Mouse (Mus musculus) frontal cortex, postnatal 14 days (tissue): ENCODE results near the gene Duox2.
"Not testable (repeated sequence)": the region's sequence is repeated elsewhere in the genome, so short reads cannot be mapped to it uniquely, and the experiment has no call there.

Experiments used
- DNase-seq, 2 experiments: peaks; one replicate each; pipeline ENCODE4 v3.0.0; 2022; ENCODE audit warnings: low spot score in 2 of 2

The Duox2 gene

DNA sequence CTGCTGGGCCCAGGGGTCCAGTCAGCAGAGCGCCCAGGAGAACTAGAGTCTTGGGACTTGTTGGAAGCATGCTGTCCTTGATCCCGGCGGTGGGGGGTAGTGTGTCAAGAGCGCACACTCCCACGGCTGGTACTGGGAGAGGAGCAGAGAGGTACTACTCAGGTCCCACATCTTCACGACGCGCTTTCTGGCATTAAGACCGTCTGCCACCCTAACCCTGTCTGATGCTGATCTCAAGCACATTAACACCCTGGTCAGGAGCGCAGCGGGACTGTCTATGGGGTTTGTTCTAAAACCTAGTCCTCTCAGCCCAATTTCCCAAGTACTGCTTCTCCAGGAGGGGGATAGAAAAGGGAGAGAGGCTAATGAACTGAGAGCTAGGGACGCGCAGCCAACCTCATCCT lies at the start of gene Duox2:
TSS of gene Duox2 (minus strand) at position 354 of the 404 bp plus-strand sequence.
- no peak for DNase-seq

GRCm38 (mm10) chr2:122347257-122347656 lies 49.0 kb upstream of the Duox2 start:
- no peak for DNase-seq

DNA sequence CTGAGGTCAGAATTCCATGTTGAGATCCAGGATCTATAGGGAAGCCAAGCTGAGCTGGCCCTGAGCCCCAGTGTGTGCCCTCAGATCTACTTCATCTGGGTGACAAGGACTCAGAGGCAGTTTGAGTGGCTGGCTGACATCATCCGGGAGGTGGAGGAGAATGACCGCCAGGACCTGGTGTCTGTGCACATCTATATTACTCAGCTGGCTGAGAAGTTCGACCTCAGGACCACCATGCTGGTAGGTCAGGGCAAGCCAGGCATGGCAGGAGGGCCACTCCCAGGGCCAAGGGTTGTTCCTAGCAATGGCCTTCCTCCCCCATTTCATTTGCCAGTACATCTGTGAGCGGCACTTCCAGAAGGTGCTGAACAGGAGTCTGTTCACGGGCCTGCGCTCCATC lies 47.9 kb upstream of the Duox2 start:
- DNase-seq, result not testable (repeated sequence)

DNA sequence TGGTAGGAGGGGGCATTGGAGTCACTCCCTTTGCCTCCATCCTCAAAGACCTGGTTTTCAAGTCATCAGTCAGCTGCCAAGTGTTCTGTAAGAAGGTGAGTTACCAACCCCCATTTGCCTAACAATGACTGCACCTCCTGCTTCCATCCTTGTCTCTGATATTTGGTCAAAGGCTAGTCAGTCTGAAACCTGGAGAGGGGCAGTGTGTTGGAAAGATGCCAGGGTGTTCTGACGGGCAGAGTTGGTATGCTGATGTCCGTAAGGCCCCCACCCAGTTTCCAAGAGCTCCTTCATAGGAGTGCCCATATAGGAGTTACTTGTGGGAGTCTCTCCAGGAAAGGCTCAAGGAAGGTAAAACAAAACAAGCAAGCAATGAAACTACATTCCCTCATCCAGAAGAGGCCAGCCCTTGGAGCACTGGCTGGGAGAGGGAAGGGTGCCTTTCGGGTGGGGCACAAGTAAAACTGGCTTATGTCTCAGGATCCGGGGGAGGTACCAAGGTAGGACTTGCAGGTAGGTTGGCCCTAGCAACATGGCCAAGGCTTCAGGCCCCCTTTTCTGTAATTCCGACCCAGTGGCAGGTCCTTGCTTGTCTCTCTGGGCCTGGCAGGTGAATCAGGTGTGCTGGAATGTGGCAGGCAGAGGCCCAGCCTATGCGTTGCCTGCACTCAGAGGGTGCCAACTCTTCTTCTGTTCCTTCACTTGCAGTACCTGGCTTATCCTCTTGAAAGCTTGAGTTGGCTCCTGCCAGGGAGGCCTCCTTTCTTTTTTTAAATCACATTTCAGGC lies 47.1 kb upstream of the Duox2 start:
- DNase-seq, result no peak

DNA sequence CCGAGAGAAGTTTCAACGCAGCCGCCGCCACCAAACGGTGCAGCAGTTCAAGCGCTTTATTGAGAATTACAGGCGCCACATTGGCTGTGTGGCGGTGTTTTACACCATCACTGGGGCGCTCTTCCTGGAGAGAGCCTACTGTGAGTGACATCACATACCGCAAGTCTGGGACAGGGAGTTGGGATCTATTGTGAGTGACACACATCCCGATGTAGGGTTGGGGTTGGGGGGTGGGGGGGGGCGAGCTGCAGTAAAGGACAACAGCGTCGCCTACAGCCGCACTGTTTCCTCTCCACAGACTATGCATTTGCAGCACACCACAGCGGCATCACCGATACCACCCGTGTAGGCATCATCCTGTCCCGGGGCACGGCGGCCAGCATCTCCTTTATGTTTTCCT lies 39.0 kb upstream of the Duox2 start:
- no peak for DNase-seq

GRCm38 (mm10) chr2:122334170-122334569 lies 35.9 kb upstream of the Duox2 start:
- no peak for DNase-seq

GRCm38 (mm10) chr2:122332222-122332621 lies 34.0 kb upstream of the Duox2 start:
- no peak for DNase-seq

- DNase-seq, result not testable (repeated sequence)
Observed at GRCm38 (mm10) chr2:122330317-122330716, 32.1 kb upstream of the Duox2 start.

DNA sequence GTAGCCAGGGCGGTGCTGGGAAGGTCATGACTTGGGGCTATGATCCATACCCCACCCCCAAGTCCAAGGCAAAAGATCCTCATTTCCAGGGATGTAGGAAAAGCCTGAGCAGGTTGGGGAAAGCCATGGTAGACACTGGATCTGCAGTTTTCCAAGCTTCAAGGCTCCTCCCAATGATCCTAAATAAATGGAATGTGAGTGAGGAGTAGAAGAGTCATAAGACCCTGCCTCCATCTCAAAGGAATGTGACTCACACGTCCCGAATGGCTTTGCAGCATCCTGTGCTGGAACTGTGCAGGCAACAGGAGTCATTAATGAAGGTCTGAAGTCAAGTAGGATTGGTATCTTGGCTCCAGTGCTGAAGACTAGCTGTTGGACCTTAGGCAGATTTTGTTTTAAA lies 29.7 kb upstream of the Duox2 start:
- DNase-seq, result no peak

- no peak for DNase-seq
Observed at GRCm38 (mm10) chr2:122325361-122325760, 27.1 kb upstream of the Duox2 start.

- no peak for DNase-seq
Observed at GRCm38 (mm10) chr2:122324586-122324985, 26.3 kb upstream of the Duox2 start.

GRCm38 (mm10) chr2:122323960-122324359 lies 25.7 kb upstream of the Duox2 start:
- no peak for DNase-seq

DNA sequence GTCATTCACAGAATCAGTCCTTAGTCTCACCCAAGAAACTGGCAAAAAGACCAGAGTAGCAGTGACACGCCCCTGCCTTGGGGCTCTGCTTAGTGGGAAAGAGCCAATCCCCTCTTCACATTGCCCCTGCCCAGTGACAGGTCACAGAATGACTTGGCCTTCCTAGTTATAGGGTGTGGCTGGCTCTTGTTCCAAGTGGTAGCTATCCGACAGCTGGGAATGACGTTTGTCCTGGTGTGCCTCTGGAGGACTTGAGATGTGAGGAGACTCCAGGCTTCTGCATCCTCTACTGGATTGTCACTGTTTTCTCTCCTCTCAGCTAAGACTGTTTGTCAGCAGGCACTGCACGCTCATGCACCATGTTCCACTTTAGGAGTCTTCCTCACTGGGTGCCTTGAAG lies 19.1 kb upstream of the Duox2 start:
- DNase-seq, result no peak

DNA sequence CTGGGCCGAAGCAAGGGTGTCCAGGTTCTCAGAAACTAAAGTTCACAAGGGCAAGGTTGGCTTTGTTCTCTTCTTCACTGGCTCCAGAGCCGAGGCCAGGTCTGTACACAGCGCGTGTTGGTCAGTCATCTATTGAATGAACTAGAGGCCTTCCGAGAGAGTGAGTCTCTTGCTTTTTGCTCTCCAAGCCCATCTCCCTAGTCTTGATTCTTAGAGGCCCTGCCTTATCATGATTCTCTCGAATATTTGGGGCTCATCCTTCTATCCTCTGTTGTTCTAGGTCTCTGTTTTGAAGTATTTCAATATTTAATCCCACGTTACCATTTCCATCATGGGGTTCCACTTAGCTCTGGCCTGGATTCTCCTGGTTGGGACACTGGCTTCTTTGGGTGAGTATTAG lies 17.1 kb upstream of the Duox2 start, which contains the start of gene Duox1:
TSS of gene Duox1 (plus strand) at position 301 of the 400 bp plus-strand sequence.
- DNase-seq, result no peak

- DNase-seq, result no peak
Observed at GRCm38 (mm10) chr2:122313536-122313935, 15.3 kb upstream of the Duox2 start, which contains the start of gene Duoxa1. TSS of gene Duoxa1 (minus strand) at chr2:122313730.

GRCm38 (mm10) chr2:122312722-122313417 lies 14.6 kb upstream of the Duox2 start:
- peak in 1 of 2 experiments; percentile 50 for DNase-seq

- DNase-seq, result no peak
Observed at GRCm38 (mm10) chr2:122311561-122311960, 13.3 kb upstream of the Duox2 start.

DNA sequence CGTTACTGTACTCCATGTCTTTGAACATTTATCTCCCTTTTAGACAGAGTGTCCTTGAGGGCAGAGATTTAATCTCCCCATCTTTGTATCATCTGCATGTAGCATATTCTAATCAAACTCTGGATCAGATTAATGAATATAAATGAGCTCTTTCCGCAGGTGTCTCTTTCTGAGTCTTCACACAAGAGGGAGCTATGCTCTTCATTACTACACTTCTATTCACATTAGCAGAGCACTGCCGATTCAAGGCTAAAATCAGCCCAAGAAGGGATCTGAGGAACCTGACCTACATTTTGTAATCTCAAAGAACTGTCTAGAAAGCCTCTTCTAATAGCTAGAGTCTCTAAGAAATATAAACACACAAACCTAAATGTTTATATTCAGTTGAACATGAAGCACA lies 11.4 kb upstream of the Duox2 start:
- no peak for DNase-seq

- DNase-seq, result no peak
Observed at GRCm38 (mm10) chr2:122306184-122306583, 7.9 kb upstream of the Duox2 start.

- no peak for DNase-seq
Observed at GRCm38 (mm10) chr2:122305097-122305892, 7.0 kb upstream of the Duox2 start.

DNA sequence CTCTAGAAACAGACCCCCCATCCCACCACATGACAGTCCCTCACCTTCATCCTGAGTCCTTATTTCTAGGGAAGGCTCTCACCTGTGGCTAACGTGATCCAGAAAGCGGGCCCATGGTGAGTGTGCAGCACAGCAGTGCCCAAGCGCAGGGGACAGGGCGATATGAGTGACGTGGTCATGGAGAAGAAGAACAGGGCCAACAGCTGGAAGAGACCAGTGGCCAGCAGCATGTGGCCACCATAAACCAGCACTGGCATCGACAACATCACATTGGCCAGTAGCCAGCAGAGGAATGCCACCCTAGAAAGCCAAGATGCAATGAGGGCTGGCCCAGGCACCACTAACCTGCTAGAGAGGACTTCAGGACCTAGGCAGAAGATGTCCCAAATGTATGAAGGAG lies 6.3 kb upstream of the Duox2 start:
- no peak for DNase-seq

DNA sequence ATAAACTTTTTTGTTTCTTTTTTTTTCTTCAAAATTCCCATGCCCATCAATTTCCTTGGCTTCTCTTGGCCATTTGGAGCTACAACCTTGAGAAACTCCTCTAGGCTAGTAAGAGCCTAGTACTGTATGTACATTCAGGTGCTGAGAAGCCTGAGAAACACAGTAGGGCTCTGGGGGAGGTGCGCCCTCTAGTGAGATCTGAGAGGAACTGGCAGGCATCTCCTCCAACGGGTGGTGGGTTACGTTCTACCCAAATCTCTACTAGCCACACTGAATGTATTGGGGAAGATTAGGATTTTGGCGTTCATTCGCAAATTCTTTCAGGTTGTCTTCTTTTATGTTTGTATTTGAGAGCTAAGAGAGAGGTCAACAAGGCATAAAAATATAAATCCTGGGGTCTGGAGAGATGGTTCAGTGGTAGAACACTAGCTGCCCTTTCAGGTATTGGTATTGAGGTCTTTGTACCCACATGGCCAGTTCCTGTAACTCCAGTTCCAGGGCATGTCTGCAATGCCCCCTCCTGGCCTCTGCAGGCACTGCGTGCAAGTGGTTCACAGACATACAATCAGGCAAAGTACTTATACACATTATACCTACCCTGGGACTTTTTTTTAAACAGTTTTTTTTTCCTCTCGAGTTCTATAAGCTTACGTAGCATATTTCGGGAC lies 4.5 kb upstream of the Duox2 start:
- DNase-seq, result peak in 1 of 2 experiments; percentile 63
